Mouse (Mus musculus) skeletal muscle tissue, adult 2 months (tissue): ENCODE data around the gene Slc35f4.

Experiments used
- DNase-seq: peaks from one replicate; pipeline ENCODE4 v3.0.0-alpha.2; 2012; ENCODE audit warnings: low read depth, low spot score

Slc35f4 gene

DNA sequence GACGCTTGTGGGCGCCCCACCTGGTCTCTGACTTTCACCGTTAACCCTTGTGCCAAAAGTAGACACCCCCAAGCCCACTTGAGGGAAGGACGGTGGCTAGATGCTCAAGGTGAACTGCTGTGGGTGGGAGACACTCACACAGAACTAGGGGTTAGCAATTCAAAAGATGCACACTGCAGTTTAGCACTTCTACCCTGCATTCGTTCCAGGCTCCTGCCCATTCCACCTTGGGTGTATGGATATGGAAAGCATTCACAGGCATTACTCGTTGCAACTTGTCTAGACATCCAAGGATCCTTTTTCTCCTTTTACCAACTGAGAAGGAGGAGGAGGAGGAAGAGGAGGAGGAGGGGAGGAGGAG lies at the start of gene Slc35f4:
TSS of gene Slc35f4 (minus strand) at position 116 of the 361 bp plus-strand sequence.
- no peak for DNase-seq

DNA sequence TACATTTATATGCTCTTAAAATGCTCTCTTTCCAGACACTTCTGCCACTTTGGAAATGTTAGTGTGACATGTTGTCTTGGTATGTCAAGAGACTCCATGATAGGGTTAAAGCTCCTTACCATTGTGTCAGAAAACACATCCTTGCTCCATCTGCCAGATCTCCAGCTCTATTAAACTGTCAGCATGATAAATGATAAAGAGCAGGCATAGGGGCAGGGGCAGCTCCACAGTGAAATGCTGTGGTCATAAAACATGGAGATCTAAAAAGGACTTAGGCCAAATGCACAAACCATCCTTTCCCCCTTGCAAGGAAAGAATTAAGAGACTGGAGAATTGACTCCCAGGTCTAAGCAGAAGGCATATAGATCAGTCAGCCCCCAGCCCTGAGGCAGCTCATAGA lies 42.5 kb upstream of the Slc35f4 start:
- DNase-seq = no peak

DNA sequence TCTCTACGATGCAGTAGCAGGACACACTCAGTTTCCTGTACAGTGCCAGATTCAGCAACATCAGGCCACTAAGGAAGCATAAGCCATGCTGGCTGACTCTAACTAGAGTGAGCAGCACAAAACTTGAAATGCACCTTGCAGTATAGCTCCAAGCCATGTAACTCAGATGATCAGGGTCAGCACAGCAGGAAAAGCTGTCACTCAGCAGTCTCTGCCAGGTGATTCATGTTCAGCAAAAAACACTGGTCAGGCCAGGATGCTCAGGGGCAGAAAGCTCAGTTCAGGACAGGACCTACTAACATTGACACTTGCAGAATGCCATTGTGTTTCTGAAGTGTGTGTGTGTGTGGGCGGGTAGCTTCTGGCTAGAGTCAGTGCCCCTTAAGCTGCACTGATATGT lies 34.9 kb upstream of the Slc35f4 start:
- DNase-seq = no peak

DNA sequence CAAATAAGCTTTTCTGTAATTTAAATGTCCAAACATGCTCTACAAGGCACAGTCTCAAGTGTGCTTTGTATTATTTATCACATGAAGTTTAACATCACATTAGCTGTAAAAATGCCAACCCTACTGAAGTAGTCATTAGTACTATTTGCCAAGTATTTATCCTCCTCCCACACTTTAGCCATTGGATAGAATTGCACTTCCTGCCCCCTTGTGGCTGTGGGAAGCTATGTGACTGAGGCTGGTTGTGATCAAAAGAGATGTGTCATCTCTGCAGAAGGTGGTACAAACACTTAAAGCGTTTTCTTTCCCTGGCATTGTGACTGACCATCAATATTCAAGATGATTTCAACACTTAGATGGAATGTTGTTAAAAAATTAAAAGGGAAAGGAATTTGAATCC lies 14.3 kb upstream of the Slc35f4 start:
- no peak for DNase-seq

DNA sequence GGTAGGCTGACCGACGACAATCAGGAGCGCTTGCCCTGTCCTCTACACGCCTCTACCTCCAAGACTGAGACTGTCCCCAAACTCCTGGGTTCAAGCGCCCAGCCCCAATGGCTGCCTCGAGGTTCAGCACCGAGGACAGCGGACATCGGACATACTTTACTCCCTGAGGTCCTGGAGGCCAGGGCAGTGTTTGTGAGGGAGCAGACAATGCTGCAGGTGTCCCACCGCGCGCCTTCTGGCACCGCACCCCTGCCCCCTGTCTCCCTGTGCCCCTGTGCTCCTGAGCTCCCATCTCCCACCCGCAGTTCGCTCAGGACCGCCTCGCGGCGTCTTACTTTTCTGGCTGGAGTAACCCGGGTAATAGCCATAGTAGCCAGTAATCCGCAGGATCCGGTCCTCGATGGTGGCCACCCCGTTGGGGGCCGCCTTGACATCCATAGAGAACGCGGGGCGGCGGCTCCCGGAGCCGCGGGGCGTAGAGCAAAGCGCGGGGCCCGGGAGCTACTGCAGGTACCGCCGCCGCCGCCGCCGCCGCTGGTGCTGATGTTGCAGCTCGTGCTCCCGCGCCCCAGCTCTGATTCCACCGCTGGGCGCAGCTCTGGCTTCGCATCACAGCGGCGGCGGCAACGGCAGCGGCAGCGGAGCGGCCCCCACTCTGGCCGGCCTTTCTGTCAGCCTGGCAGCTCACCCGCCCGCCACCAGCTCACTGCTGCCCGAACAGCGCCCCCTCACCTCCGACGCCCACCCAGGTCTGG lies 493 bp downstream of the Slc35f4 start:
- peak; percentile 4 for DNase-seq

DNA sequence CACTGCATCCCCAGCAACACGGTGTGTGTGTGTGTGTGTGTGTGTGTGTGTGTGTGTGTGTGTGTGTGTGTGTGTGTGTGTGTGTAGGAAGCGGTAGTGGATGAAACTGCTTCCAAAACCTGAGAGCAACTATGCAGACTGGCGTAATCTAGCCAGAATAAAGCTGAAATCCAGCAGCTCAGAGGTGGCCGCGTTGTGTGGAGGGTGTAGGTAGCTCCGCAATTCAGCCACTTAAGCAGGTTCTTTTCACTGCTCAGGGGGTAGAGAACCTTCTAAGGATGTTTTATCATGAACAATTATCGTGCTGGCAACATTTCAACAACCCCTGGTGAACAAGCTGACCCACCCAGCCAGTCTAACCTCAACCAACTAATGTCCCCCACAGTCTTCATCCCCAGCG lies 1.2 kb downstream of the Slc35f4 start:
- DNase-seq = no peak

DNA sequence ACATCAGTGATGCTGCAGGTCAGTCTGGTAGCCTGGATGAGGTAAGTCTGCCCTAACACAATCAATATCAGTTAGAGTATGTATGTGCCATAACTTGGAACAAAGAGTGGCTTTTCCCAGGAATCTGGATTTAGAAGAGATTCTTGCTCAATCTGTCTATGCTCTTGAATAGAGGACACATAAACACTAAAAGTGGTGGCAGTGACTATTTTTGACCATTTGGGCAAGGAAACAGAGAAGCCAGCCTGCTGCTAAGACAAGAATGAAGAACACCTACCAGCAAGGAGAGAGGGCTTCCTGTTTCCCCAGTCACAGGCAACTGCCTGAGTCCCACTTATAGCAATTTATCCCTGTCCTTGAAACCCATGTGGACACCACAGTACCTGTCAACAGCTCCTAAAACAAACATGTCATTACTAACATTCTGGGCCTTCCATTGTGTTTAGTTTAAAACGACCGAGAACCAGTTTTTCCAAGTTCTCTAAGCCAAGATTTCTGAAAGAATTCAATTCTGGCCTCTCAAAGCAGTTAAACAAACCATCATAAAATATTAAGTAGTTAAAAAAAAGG lies 10.7 kb downstream of the Slc35f4 start:
- no peak for DNase-seq

DNA sequence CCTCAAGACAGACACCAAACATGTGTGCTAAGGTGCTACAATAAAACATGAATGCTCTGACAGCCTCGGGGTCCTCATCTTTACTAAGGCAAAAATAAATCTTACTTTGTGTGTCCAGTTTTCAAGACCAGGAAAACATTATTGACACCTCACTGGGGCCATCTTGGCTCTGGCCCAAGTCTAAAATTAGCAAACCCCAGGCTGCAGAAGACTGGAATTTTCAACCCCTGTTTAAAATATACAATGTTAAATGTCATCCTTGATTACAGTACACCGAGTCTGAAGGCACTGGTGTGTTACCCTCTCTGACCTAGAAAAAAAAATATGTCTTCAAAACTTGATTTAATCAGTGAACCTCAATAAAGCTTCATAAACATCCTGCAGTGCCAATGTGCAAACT lies 11.7 kb downstream of the Slc35f4 start:
- DNase-seq = no peak

DNA sequence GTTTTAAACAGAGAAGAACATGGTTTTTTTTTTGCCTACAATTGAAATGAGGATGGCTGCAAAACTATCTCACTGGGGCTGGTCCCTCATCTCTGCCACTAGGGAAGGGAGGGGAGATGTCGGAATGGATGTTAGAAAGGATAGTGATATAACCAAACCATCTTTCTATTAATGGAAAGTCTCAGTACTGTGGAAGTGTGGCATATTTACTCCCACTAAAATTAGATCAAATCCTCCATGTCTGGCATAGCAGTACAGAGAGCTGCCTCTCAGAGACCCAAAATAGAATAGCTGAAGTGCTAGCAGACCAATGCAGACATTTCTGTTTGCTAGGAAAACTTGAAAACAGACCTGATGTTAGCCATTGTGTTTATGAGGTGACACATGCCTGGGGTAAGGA lies 30.7 kb downstream of the Slc35f4 start:
- no peak for DNase-seq

DNA sequence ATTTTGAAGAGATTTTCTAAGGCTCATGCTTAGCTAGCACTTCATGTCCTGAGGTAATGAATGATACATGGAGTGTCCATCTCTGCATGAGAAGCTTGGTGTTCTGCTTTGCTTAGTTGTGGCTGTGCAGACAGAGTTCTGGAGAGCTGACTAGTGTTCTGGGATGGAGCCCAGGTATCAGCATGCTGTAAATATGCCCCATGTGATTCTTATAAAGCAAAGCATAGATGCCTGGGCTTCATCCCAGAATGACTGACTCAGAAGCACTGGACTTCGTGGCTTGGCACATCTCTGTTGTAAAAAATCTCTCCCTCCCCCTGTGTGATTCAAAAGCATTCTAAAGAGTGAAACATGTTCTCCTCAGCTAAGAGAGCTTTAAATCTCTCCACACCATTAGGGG lies 32.1 kb downstream of the Slc35f4 start:
- DNase-seq = peak; percentile 10

DNA sequence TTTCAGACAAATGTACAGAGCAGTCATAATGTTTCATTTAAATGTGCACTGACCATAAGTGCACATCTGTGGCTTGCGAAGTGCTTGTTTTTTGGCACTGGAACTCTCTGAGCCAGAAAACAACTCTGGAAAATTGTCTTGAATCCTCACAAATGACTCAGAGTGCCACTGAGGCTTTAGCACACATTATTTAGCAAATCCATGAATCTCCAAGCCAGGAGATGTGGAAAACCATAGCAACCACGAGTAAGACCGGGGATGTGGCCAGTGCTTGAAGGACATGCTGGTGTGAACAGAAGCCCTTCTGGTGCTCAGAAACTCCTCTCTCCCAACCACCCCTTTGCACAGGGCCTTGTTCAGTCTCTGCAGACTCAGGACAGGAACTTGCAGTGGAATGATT lies 33.3 kb downstream of the Slc35f4 start:
- DNase-seq = peak; percentile 6

DNA sequence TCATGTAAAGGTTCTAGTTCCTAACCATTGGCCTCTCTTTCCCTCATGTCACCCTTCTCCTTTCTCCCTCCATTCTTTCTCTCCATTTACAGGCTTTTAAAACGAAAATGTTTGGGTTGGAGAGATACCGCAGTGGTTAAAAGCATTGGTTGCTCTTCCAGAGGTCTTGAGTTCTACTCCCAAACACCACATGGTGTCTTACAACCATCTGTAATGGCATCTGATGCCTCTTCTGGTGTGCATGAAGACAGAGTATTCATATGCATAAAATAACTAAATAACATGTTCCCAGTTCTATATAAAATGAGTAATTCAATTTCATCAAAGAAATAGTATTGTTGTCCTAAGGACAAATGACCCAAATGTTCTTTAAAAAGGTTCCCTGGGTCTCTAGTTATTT lies 49.2 kb downstream of the Slc35f4 start:
- DNase-seq = no peak

DNA sequence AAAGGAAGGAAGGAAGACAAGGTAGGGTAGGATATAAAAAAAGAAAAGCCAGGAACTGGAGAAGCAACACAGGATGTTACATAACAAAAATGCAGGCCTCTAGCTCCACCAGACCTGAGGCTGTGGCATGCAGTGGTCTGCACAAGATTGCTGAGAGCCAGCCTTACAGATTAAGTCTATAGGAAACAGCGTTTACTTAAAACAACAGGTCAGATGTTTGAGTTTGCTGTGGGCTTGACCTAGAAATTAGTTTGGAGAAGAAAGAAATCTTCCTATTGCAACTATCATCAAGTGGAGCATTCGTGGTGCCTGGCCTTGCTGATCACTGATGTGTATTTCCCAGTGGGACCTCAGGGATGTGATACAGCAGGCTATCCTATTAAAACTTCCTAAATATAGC lies 64.1 kb downstream of the Slc35f4 start:
- DNase-seq = no peak

DNA sequence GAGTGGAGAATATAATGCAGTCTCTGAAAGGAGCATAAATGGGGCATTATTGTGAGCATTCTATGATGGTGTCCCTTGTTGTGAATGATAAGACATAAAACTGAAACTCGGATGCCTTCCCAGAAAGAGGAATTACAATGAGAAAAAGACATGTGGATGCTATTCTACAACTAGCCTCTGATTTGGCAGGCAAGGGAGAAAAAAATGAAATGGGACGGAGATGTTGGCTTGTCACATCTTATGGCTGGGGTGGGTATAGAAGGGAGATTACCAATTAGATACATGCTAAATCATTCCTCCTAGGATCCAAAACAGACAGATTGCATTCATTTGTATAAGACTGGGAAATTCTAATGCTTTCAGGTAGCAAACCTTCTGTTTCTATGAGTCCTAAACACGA lies 65.0 kb downstream of the Slc35f4 start:
- DNase-seq = no peak

DNA sequence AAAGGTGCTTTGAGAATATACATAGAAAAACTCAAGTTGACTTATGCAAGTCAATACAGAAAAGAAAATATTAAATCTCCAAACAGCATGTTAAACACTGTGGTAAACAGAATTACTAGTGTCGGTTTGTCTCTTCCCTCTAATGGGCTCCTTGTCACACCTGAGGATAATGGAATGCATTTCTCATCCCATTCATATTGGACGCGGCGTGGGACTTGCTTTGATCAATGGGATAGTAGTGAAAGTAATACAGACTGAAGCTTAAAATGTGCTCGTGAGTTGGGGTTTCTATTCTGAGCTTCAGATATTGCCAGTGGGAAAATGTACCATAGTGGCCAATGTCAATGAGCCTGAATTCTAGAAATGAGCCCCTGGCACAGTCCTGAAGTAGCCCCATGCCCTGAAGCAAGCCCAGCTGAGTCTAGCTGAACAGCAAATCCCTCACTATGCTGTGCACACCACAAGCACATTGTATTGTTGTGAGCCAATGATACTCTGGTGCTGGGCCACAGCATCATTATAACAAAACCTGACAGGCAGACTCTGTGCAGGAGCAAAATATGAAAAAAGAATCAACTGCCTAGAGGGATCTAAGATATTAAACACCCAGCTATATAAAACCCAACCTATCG lies 71.4 kb downstream of the Slc35f4 start:
- no peak for DNase-seq

DNA sequence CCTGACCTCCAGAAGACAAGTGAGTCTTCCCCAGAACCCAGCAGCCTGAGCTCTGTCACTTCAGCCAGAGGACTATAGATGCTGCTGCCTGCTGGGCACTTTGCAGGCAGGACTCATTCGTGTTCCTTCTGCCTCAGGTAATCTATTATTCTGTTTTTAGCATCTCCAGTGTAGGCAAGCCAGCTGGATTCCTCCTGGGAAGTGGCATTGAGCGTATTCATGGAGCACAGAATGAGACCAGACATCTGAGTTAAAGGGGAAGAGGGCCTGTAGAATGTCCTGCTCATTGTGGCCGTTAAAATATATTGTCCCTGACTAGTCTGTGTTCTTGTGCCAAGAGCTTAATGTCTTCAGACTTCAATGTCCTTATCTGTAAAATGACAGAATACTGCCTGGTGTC lies 72.1 kb downstream of the Slc35f4 start:
- DNase-seq = no peak

DNA sequence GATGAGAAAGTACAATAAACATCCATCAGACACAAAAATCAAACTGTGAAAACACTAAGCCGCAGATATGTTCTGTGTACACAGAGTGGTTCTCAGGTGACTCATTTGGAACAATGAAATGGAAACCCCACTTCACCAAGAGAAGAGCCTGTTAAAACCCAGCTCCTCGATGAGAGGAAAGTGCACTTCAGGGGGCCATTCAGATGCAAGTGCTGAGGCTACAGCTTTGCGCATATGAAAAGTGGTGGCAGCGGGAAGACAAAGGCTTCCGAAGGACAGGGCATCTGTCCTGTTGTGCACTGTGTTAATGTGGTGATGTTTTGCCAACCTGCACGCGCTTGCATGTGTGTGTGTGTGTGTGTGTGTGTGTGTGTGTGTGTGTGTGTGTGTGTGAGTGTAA lies 78.2 kb downstream of the Slc35f4 start:
- no peak for DNase-seq

DNA sequence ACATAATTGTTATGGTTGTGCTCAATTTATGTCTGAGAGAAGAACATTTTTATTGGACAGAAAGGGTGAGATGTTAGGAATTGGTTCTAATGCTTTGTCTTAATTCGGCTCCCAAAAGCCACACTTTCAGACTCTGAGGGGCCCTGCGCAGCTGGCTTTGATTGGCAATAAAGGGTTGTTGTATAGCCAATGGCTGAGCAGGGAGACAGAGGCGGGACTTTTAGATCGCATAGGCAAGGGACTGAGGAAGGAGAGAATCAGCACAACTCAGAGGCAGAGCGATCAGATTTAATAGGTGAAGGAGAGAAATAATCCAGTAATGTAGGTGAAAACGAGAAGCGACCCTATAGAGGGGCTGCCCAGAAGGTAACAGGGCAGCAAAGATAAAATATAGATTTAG lies 79.4 kb downstream of the Slc35f4 start:
- no peak for DNase-seq

DNA sequence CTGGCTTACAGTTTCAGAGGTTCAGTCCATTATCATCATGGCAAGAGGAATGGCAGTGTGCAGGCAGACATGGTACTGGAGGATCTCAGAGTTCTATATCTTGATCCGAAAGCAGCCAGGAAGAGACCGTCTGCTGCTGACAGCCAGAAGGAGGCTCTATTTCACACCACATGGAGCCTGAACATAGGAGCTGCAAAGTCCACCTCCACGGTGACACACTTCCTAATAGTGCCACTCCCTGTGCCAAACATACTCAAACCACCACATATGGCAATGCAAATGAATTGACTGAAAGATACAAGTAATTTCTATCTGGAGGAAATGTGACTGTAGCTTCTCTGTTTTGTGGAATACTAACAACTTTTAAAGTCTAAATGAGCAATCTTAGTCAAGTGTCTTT lies 89.0 kb downstream of the Slc35f4 start:
- DNase-seq = no peak

DNA sequence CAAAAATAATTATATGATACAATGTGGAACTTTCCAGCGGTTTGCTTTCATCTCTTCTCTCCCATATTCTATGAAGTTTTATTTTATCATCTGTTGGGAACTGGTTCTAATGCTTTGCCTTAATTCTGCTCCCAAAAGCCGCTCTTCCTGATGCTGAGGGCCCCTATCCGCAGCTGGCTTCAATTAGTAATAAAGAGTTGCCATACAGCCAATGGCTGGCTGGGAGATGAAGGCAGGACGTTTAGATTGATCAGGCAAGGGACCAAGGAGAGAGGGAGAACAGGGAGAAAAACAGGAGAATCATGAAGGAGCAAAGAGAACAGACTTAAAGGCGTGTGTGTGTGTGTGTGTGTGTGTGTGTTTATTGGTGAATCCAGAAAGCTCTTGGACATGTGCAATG lies 94.0 kb downstream of the Slc35f4 start:
- no peak for DNase-seq

DNA sequence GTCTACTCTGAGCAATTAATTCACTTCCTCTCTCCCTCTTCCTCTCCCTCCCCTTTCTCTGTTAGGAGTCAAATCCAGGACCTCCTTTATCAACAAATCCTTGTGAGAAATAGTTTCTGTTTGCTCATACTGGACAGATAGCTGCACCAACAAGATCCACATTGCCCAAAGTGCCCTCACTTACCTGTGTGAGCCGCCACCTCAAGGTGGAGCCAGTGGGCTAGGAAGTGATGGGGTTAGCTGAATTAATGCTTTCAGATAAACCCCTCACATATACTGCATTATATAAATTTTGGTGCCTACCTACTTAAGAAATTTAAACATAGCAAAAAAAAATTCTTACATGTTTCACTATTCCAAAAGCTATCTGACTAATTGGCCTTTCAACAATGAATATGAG lies 133.4 kb downstream of the Slc35f4 start:
- no peak for DNase-seq

DNA sequence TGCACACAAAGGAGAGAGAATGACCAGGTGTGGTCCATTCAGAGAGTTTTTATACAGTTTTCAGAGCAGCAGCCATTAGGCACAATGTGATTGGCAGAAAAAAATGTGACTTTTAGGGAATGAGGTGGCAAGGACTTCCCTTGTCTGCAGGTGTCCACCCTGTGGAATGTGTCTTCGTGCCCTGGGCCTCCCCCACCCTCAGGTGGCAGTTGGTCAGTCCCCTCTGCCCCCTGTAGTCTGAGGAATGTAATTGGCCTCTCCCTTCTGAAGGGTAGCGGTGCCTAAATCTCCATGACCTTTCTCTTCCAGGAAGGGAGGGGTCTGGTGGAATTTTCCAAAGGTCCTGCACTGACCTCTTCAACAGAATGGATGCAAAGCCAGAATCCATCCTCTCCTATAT lies 163.7 kb downstream of the Slc35f4 start:
- no peak for DNase-seq

DNA sequence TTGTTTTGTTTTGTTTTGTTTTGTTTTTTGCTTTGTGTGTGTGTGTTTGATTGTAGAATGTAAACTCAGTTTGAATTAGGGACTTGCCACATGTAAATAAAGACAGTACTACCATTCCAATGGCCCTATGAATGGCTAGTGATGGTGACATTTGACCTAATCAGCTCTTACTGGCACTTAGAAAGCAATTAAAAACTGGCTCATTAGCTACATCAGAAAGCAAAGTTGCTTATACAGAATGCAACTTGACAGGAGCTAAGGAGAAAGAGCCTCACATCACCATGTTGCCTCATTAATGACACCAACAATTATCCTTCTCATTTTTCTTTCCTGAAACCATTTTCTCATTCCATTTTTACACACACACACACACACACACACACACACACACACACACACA lies 170.3 kb downstream of the Slc35f4 start:
- no peak for DNase-seq

DNA sequence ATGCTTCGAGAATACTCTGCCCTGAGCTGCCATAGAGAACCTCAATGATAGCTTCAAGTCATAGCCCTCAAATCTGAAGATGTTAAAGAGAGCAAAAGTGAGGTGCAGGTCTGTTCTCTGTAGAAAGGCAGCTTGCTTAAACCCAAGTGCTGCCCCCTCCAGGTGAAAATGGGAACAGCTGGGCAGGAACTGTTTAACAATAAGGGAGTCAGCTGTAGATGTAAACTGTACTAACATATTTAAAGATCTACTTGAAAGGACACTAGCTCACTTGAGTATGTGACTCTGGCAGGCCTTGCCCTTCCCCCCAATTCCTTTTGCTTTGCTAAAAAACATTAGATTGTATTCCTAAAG lies 177.0 kb downstream of the Slc35f4 start:
- no peak for DNase-seq
